Mouse (Mus musculus) right cerebral cortex, postnatal 25 days (tissue): ENCODE measurements around the gene Commd8.

Experiments
- DNase-seq: peaks from one replicate; pipeline ENCODE4 v3.0.0; 2022

The Commd8 gene

DNA sequence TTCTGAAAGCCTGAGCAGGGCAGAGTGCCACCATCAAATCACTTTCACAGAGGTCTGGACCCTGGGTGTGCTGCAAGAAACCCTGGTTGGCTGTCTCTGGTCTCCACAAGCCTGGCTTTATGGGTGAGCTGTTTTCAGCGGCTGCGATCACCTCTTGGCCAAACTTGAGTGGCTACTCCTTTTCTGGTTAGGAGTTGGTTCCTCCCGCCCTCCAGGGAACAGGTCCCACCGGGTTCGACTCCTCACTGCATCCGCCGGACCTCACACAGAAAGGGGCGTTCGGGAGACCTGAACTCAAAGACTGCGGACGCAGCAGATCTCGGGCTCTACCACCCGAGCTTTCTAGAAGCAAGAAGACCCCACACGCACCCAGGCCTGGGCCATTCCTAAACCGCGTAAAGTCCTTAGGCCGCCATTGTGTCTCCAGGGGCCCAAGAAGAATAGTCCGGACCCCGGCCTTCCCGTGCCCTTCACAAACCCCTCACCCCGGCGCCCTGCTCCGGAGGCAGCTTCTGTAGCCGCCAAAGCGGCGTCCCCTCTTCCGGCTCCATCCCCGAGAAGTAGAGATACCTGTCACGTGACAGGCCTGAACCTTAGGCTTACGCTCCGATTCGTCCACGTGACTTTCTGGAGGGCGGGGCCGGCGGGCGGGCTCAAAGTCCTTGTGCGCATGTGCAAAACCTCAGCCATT lies at the start of gene Commd8:
Gene Commd8 (minus strand): TSS at position 596 of the 691 bp plus-strand sequence.
- peak; percentile 90 for DNase-seq

DNA sequence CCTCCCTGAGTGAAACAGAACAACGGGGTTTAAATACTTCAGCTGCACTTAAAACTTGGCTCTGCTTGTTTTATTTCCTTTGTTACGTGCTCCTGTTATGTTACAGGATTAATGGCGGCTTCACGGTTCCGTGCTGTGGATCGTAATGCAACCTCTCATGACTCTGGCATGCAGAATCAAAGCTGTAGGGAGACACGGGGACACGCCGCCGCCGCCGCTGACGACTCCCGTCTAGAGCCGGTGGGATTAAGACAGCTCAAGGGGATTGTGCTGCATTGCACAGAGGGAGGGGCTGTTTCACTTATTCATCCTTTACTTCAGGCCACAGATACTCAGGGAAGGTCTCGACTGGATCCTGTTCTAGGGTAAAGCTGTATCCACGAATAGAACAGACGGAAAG lies 43.8 kb upstream of the Commd8 start:
- no peak for DNase-seq

DNA sequence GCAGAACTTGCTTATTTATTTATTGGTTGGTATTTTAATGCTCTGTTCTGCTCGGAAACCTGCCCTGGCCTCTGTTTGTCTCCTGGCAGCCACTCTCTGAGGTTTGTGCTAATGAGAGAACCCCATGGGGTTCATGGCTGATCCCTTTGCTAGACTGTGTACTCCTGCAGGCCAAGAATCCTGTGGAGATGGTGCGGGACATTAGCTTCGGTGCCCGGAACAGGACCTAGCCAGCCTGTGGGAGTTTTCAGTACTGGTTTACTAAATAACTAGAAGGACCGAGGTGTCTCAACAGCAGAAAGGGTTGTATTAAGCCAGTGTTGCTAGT lies 42.8 kb upstream of the Commd8 start:
- no peak for DNase-seq

DNA sequence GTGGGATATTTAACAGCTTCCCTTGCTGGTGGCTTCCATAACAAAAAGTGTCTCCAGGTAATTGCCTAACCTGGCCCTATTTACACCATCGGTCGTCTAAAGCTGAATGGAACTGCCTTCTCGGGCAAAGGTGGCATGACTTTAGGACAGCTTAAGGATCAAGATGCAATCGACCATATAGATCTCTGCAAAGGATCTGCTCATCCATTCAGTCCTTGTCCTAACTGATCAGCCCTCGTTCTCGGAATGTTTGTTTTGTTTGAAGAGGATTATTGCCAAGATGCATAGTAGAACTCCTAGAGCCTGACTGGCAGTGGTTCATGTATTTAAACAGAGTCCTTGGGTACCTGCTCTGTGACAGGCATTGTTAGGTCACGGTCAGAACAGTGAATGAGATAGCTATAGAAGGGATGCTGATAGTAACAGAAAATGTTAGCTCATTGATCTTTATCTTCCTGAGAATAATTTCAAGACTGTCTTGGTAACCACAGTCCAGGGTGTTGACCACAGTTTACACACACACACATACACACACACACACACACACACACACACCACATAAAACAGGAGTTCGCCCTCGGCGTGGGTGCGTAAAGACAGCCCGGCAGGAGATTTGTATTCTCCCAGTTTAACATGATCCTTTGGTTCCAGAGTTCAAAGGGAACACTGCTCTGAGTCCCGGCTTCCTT lies 42.3 kb upstream of the Commd8 start:
- no peak for DNase-seq

DNA sequence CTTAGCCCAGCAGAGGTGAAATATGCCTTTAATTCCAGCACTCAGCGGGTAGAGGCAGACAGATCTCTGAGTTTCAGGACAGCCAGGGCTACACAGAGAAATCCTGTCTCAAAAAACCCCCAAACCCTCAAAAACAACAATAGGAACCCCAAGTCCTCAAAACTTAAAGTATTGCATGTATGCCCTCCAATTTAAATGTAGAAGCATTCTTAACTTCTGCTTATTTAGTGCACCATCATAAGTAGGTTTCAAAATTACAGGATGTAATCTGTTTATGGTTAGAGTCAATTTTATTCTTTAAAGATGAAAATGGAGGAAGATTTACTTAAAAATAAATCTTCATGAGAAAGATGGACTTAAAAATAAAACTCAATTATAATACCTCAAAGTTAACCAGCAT lies 40.5 kb upstream of the Commd8 start:
- DNase-seq = no peak

DNA sequence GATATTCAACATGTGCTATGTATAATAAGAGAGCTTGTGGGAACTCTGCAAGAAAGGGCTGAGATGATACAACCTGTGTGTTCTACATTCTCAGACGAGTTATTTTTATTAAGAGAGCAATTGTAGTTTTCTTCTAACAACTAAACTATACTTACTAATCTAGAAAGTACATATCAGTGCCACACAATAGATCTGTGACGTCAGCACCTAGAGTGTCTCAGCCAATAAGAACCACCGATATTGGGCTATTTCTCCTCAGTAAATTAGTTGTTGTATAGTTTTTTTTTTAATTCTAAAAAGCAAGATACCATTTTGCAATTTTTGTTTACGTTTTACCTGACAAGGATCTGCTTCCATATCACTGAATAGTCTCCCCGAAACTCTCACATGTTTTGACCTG lies 37.3 kb upstream of the Commd8 start:
- DNase-seq = no peak

DNA sequence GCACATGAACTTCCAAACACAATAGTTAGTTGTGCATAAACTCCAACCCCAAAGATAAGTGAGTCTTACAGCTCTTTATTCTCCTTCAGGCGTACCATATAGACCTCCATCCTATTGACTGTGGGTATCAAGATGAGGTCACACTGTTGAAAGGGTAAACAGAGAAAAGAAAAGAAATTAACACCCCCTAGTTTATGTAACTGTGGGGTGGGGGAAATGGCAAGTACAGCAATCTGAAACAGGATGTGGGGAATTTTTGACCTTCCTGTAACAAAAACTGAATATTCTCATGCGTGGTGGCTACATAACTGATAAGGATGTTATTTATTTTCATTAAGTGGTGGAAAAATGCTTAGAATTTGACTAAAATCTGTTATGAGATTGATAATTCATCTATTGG lies 36.5 kb upstream of the Commd8 start:
- DNase-seq = no peak

DNA sequence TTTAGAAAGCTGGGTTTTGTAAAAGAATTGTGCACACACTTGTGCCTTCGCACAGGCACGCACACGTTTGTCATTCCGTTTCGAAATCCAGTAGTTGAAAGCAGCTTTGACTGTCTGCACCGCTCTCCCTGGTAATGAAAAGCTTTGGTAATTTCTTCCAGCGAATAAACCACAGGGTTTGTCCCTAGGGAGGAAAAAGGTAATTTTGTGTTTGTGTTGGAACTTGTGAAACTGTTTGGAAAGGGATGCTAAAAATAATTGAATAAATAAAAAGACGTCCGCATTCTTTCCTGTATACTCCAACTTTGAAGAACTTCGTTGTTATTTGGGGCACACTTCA lies 35.7 kb upstream of the Commd8 start:
- no peak for DNase-seq

DNA sequence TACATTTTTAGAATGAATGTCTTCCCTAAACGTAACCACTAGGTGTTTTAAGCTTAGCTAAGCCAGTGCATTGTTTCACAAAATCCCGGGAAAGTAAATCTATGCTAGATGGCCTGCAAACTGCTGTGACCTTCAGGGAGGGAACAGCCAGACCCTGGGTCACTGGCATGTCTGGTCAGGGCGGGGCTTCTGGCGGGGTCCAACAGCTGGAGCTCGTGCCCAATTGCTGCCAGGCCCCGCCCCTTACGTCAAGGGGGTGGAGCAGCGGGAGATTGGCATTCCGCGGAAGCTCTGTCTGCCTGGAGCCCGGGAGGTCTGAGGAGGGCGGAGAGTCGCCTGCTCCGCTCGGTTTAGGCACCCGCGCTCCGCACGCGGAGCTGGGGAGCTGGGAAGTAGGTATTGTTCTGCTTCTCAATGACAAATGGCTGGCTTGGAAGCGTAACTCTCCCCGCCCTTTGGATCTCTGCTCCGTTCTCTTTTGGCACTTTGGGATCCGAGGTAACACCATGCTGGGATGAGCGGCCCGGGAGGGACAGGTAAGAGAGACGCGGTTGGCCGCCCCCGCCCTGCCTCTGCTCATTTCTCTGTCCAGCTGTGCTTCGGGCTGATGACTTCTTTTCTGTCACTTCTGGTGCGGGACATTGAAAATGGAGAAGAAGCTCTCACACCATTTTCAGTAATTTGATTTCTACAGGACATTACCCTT lies 35.2 kb upstream of the Commd8 start:
- DNase-seq = peak; percentile 85

DNA sequence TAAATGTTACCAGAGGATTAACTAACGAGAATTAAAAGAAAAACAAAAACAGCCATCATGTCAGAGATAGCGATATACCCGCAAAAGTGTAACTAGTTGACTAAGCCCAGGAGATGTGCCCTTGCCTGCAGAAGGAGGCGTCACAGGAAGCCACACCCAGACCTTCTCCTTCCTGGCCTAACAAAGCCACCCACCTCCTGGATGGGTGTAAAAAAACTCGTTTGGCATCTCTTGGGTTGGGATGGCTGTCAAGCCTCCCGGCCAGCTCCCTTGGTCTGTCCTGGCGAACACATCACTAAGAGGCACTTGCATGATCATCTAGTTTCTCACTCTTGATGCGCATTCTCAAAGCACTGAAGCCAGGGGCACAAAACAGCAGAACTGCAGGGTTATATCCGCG lies 34.0 kb upstream of the Commd8 start:
- DNase-seq = no peak

DNA sequence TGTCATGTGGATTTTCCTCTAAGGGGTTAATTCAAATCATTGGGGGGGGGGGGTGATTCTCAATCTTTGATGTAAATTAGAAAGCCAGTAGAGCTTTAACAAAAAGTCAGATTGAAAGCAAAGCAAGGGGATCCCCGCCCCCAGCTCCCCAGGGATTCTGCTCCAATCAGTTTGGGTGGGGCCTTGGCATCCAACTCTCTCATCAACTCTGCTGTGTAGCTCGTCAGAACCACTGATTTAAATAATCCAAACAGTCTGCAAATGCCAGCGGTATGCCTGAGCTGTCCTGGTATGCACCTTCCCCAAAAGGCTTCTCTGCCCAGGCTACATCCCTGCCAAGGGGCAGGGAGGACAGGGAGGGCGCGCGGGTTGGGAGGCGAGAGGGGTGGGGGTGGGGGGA lies 33.6 kb upstream of the Commd8 start:
- DNase-seq = no peak

DNA sequence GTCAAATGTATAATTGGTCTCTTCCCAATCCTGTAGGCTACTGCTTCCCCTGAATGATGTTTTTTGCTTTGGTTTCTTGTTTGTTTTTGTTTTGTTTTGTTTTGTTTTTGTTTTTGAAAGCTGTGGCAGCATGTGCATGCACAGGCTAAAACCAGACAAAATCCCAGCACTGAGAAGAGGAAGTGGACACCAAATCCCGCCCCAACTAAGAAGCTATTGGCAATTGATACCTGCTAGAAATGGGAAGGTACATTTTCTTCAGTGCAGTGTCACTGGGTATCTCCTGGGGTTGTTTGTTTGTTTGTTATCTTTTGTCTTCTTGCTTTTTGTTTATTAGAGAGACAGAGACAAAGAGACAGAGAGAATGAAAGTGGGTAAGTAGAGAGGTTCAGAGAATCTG lies 27.5 kb upstream of the Commd8 start:
- DNase-seq = no peak

DNA sequence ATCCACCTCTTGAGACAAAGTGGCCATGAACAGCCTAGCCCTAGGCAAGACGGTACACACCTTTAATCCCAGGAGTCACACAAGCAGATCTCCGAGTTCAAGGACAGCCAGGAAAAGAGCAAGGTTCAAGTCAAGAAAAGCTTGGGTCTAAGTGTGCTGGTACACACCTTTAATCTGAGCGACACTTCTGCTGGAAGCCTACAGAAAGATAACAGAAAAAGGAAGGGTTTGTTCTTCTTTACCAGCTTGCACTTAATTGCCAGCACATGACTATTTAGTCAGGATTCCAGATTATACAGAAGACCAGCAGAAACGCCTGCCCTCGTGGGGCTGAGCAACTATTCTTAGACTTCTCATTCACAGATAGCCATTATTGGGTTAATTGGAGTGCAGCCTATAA lies 23.9 kb upstream of the Commd8 start:
- DNase-seq = no peak

DNA sequence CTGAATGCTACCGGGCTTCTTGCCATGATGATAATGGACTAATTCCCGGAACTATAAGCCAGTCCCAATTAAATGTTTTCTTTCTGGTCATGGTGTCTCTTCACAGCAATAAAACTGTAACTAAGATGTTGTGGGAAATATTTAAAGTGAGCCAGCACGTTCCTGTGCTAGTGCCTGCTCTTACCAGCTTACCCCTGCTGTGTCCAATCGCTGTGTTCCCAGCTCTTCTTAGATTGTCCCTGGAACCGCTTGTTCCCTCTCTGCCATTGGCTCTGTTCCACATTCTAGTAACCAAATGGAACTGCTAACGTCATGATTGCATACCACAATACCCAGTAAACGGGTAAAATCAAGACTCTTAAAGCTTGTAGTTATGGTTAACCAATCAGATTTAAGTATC lies 23.2 kb upstream of the Commd8 start:
- no peak for DNase-seq

DNA sequence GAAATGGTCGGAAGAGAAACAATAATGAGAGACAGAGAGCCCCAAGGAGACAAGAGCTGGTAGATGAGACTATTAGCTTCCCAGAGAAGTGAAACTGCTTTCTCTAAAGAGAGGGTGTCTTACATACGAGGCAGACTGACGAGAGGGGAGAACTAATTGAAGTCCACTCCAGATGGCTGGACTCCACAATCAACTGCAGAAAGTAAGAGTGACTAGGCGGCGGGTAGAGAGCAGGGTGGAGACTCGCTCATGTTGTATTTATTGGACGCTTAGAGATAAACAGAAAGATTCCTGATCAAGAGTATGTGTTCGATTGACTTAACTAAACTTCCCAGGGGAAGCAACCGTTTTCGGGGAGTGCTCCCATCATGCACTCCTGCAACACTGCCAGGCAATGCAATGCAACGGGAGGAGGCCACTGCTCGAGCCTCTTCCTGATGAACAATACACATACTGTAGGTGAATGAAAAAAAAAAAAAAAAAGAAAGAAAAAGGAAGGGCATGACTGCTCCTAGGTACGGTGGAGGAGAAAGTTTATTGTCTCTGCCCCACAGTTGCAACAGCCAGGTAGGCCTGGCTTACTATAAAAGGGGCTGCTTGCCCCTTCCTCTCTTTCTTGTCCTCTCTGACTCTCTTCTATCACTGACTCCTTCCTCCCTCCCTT lies 16.6 kb upstream of the Commd8 start:
- DNase-seq = no peak

DNA sequence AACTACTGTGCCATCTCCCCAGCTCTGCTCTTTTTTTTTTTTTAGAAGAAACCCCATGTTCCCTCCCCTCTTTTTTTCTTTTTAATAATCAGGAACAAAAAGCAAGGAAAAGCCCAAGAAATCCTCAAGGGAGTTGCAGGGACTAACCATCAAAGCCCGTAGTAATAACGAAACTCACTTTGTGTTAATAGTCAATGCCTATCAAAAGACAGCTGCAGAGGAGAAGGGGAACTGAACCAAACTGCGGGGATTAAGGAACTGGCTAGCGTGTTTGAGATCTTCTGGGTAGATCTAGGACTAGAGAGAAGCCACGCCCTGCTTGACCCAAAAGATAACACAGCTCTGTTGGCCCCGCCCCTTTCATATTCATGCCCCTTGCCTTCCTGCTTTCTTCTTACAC lies 15.9 kb upstream of the Commd8 start:
- DNase-seq = no peak

DNA sequence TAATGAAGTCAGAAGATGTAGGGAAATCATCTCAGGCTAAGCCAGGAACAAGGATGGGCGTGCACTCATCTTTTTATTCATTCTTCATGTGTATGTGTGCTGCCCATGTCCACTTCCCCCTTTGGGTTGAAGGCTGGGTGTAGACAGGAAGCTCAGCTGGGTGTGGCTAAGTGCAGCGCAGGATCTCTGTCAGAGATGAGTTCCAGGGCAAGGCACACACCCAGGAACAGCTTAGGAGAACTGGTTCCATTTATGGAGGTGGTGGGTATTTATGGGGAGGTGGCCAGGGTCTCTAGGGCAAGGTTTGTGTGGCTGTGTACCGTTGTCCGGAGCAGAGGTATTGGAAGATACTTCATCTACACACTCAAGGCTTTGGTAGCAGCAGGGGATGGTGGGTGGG lies 14.8 kb upstream of the Commd8 start:
- no peak for DNase-seq

DNA sequence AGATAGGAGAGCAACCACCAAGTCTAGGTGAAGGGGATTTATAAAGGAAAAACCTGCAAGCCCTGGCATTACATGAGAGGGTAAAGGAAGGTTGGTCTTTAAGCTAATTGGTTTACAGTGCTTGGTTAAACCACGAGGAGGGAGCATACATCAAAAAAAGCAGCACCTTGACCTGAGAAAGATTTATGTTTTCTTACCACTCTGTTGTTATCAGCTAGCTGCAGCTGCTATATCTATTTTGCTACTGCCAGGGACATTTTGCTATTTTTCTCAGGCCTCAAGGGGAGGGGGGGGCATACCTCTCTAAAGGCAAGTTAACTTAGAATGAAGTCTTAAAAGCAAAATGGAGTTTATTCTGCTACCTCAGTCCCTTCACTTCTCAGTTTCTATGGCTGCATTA lies 13.2 kb upstream of the Commd8 start:
- DNase-seq = no peak

DNA sequence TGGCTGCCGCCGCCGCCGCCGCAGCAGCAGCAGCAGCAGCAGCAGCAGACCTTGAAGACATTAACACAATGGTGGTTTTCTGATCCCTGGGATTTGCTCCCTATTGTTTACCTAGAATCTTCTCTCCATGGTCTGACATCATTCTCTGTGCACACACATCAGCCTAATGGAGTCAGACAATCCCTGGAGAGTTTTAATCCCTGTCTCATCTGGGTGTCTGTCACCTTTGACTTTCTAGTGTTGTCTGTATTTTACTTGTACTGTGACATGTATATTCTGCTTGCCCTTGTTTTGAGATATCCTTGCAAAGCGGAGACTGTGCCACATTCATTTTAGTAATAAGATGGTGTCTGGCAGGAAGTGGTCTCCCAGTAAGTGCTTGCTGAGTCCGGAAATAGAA lies 7.5 kb upstream of the Commd8 start:
- DNase-seq = no peak

DNA sequence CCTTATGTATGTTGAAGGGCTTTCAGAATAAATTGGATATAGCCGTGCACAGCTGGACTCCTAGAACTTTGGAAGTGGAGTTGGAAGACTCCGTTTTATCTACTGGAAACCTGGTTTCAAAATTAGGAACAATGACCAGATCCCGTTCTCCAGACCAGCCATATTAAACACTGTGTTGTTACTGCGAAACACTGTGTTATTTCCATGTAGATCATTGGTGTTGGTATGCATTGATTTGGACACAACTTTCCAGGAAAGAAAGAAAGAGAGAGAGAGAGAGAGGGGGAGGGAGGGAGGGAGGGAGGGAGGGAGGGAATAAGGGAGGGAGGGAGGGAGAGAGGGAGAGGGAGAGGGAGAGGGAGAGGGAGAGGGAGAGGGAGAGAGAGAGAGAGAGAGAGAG lies 7.1 kb upstream of the Commd8 start:
- no peak for DNase-seq

DNA sequence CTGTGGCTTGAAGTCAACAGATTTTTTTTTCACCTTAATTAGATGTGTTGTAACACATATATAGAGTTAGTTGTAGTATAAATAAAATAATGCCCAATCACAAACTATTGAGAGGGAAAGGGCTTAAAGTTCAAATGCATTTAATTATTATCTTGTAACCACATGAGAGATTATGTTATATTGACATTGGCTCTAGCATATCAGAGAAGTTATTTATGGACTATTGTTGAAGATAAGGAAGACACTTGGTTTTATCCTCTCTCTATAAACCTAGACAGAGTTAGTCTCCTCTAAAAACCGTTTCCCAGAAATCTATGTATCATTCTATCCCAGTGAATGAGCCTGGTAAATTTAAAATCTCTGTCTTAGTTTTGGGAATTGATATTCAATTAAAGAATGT lies 5.5 kb upstream of the Commd8 start:
- no peak for DNase-seq

DNA sequence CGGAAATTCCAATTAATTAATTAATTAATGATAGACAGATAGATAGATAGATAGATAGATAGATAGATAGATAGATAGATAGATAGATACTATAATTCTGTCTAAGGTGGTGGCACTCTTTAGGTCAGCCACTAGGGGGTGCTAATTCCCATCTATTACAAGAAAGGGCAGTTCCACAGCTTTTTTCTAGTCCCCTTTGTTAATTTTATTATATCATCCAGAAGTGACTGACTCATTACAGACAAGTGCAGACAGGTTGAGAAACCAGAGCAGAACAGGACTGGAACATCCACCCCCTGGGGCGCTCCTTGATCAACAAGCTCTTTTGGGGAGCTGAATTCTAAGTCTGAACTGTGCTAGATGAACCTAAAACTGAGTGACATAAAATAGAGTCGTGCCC lies 4.7 kb upstream of the Commd8 start:
- no peak for DNase-seq

DNA sequence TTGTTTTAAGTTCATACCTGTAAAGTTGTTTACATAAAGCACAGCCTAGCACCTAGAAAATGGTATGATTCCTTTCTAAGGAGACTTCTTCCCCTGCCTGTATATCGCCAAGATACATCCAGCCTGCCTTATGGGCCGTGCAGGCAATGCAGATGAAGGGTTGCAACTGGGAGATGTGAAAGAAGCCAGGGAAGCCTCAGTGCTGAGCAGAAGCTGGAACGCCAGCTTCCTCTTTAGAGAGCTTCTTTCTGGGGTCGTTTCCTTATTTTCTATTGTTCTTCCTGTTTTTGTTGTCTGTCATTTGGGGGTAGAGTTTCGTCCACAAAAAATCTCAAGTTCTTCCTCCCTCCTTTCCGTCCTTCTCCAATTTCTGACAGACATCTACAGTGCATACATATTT lies 2.1 kb upstream of the Commd8 start:
- no peak for DNase-seq

DNA sequence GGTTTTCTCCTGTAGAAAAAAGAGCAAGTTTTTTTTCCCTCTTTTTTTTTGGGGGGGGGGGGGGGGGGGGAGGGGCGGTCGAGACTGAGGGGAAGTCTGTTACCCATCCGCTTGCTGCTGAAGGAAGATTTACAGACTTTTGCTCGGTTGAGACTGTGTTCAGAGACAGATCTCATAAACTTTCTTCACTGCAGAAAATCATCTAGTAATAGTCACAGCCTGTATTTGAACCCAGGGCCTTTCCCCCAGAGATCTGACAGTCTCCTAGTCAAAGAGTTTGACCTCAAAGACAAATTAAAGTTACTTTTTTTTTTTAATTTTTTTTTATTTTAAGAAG lies 264 bp upstream of the Commd8 start:
- no peak for DNase-seq
